Mouse (Mus musculus): ENCODE data around the gene Folh1.
"Not testable (repeated sequence)": the region's sequence is repeated elsewhere in the genome, so short reads cannot be mapped to it uniquely, and the experiment has no call there.

Gene Folh1

DNA sequence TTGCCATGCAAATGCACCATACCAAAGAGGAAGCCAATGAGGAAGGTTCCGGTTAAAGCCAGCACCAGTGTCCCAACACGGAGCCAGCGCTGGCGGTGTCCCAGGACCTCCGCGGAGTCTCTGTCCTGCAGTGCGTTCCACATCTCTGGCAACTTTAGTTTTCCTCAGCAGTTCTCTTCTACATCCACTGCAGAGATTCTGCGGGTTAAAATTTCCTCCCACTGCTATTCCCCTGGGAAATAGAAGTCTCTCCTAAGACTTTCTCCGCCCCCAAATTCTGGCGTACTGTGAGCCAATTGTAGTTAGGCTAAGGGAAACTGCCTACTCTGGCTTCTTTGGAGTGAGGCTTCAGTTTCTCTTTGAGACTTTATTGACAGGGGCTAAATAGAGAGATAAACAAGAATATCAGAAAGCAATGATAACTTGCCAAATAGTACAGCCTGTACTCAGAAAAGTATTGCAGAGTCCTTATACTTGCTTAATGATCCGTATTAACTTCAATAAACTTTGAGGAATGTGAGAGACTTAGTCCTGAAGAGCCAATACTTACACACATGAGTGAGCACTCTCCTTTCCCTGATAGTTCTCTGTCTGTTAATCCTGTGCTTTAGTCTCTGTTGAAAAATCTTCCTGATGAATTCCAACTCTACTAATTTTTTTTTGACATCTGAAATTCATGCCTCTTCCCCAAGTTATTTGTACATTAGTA, at the start of gene Folh1:
Folh1 (minus strand) TSS at position 327 of the 709 bp plus-strand sequence.
- DNase-seq (ENCODE audit: low read depth) = no peak

DNA sequence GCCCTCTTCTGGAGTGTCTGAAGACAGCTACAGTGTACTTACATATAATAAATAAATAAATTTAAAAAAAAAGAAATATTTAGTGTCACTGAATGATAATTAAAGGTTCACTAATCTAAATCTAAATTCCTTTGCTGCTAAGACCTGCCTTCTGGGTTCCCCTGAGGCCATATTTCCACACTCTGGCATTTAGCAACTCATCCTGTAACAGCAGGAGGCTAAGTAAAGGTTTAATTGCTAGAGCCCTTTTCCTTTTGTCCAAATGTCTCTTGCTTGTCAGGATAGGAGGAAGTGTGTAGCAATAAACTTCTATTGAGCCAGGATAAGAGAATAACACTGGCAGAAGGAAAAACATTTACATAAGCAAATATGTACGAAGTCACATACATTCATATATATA, 40.7 kb upstream of the Folh1 start:
- no peak for DNase-seq (ENCODE audit: low read depth)

DNA sequence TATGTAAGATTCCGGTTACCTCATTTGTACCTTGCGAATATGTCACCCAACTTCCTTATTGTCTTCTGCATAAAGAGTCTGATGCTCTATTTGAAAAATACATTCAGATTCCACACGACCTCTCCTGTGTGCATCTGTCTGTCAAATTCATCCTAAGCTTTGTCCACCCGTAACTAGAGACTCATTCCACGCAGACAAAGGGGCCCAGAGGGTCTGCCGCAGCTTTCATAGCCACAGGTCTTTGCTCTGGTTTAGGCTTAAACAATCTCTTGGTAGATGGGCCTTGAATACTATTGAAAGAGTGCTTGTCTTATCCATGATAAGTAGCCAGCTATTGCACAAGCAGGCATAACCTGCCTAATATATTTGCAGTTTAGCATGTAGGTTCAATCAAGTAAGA, 40.0 kb upstream of the Folh1 start:
- not testable (repeated sequence) for DNase-seq (ENCODE audit: low read depth)

DNA sequence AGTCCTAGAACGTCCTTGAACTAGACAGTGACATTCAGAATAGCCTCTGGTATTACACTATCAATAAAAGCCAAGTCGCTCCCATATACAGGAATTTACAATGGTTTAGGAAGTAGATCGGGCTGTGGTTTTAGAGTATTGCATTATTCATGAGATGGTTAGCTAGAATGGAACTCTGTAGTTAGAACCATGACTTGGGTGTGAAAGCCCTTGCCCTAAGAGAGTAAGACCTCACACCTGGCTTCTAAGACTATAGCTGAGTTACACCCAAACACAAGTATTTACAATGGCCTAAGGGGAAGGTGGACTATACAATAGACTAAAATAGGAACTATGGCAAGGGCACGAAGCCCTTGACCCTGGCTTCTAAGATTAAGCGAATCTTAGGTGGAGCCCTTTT, 39.5 kb upstream of the Folh1 start:
- not testable (repeated sequence) for DNase-seq (ENCODE audit: low read depth)

DNA sequence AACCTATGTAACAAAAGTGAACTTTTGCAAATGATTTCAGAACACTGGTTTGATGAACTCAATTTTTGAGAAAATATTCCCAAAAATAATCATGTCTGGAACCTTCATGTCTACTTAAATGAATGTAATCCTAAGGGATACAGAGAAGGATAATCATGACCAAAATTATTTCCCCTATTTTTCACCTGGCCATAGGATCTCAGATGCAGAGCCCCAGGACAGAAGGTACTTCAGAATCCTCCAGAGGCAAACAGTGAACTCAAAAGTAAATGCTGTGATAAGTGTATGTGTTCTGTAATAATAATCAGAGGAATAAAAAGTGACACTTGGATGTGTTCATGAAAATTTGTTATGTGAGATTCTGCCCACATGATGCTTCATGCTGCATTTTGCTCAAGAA, 19.0 kb upstream of the Folh1 start, which contains the start of gene Vmn2r77:
Vmn2r77 (plus strand) TSS at position 301 of the 400 bp plus-strand sequence.
- DNase-seq (ENCODE audit: low read depth) = no peak

DNA sequence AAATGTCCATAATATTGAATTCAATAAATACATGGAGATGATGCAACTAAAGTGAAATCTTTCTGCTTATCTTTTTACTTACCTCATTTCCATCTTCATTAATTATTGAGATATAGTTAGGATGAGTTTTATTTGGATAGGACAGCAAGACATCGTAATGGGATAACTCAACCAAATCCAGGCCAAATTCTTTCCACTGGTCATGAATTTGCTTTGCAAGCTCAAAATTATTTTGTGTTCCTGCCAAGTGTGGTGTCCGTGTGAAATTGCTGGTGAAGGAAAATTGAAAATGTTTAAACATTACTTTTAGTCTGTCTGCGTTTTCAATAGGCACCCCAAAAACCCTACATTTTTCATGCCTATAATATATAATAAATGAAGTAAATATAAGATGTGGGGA, 4.1 kb downstream of the Folh1 start:
- no peak for DNase-seq (ENCODE audit: low read depth)

DNA sequence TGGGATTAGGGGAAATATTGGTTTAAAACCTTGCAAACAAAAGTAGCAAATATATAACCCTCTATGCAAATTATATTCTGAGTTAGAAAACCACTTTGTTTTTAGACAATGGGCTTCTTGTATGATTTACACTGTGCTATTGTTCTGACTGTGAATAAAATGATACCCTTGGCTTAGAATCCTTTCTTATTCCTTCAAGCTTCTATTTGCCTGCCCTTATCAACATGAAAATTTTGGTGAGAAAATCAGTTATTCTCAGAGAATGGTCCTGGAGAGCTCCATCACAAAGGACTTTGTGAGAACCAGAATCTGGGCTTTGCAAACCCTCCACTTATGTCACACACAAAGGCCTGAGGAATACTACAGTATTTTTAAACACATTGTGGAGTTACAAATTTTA, 11.1 kb downstream of the Folh1 start:
- DNase-seq (ENCODE audit: low read depth) = no peak

DNA sequence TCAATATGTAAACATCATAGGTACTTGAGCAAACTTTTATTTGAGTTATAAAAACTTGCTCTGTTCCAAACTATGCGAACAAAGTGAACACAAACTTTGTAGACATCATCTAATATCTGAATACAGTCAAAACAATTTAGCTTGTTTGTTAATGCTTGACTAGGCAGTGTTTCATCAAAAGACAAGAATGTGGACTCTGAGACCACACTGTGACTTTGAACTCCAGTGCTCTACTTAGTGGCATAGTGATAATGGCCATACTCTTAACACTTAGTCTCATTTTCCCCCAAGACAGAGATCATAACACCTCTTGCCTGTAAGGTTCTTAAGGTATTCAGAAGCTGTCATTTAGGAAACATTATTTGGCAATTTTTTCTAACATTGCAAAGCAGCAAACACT, 15.0 kb downstream of the Folh1 start:
- DNase-seq (ENCODE audit: low read depth) = no peak

DNA sequence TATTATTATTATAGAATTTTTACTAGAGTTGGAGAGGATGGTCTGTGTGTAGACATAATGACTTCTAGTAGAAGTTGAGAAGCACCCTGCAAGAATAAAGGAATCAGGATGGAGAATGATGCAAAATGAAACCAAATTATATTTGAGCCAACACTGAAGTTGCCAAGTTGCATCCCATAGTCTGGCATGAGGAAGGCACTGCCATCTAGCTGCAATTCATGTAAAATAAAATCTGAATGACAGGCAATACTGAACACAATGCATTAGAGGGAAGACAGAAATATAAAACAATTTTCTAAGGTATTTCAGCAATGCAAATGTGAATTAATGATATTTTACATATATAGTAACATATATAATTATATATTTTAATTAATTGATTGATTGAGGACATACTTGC, 50.7 kb downstream of the Folh1 start:
- DNase-seq (ENCODE audit: low read depth) = no peak

DNA sequence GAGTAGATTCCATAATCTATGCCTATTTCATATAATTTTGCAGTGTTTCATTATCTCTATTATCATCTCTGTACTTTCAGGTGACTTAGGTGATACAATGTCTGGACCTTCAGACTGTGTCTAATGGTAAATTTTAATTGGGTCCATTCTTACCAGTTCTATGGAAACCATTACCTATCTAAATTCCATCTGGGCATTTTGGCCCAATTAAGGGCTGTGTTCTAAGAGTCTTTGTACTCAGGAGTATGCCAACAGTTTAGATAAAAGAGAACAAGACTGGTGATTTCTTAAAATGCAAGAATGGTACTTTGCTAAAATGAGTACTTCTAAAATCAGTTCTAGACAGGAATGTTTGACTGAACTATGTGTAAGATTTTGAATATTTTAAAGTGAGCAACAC, 87.7 kb downstream of the Folh1 start, which contains the start of gene Olfr292:
Olfr292 (plus strand) TSS at position 301 of the 400 bp plus-strand sequence.
- DNase-seq (ENCODE audit: low read depth) = no peak

Data from c-Kit-positive CD71-negative TER-119-negative erythroid progenitor cells, embryonic 14.5 days (primary cell).